Mouse (Mus musculus) forebrain, embryonic 16.5 days (tissue): Measurements from ENCODE around the gene Pxt1. TPM values are rescaled to one million over a fixed set of nuclear protein-coding genes. Genes with fewer than 3 reads are reported as not detected.

Experiments
- ATAC-seq: fragments of 200-750 bp; cut with Nextera tagmentation; 2 replicates; pipeline ENCODE4 v1.8.0; 2017; ENCODE audit warnings: mild to moderate bottlenecking, moderate library complexity
- H3K27ac ChIP-seq: fragments of 300-500 bp; sonication (generic); 2 replicates; pipeline ENCODE4 v1.5.1; 2014; ENCODE audit warnings: low read length, control low read depth
- H3K27me3 ChIP-seq: fragments of 300-500 bp; sonication (generic); replicated peaks from 2 replicates; pipeline ENCODE4 v1.6.1; 2014; ENCODE audit warnings: low read length; ENCODE audit not compliant: control insufficient read depth, insufficient read depth
- H3K36me3 ChIP-seq: fragments of 300-500 bp; sonication (generic); 2 replicates; pipeline ENCODE4 v1.6.1; 2014; ENCODE audit not compliant: control insufficient read depth, insufficient read depth
- H3K4me1 ChIP-seq: fragments of 300-500 bp; sonication (generic); replicated peaks from 2 replicates; pipeline ENCODE4 v1.6.1; 2014; ENCODE audit warnings: low read length; ENCODE audit not compliant: control insufficient read depth, insufficient read depth
- H3K4me2 ChIP-seq: fragments of 300-500 bp; sonication (generic); 2 replicates; pipeline ENCODE4 v1.6.1; 2014; ENCODE audit warnings: mild to moderate bottlenecking, low read length, control low read depth
- H3K4me3 ChIP-seq: fragments of 300-500 bp; sonication (generic); replicated peaks from 2 replicates; pipeline ENCODE4 v1.5.1; 2014; ENCODE audit warnings: mild to moderate bottlenecking, low read length, control low read depth
- H3K9ac ChIP-seq: fragments of 300-500 bp; sonication (generic); replicated peaks from 2 replicates; pipeline ENCODE4 v1.6.1; 2014; ENCODE audit warnings: low read depth, low read length, control low read depth
- H3K9me3 ChIP-seq: fragments of 300-500 bp; sonication (generic); 2 replicates; pipeline ENCODE4 v1.6.1; 2016; ENCODE audit warnings: low read length; ENCODE audit not compliant: control insufficient read depth
- WGBS: fragments of 180-500 bp; shearing (Covaris S2); extraction: QIAGEN DNeasy Blood & Tissue Kit; methylation state at CpG from one replicate; pipeline ENCODE4 v1.1.7; 2014; 5-methylcytosine and 5-hydroxymethylcytosine counted together
- polyA plus RNA-seq: library from polyadenylated mRNA; unstranded; fragments of >200 nt; fragmentation: Nextera tagmentation; extraction: Ambion mirVana; gene quantifications from 2 replicates; pipeline ENCODE4 v1.2.1, GENCODE M21; 2015

Pxt1 gene
- polyA plus RNA-seq, 1 experiment from 2014 or later: not detected

- peak within 1 kb of the TSS; percentile 78 for H3K4me2 ChIP-seq
- H3K27me3 ChIP-seq: no peaks in the 10 kb centered on the region
- H3K9ac ChIP-seq: peak within 1 kb of the TSS; percentile 93
- ATAC-seq: peak; percentile 91
- peak within 1 kb of the TSS; percentile 81 for H3K4me3 ChIP-seq
- H3K9me3 ChIP-seq: no peaks in the 10 kb centered on the region
- no peaks in the 10 kb centered on the region for H3K36me3 ChIP-seq
- peaks cover 19% of the 10 kb centered on the region for H3K4me1 ChIP-seq
- H3K27ac ChIP-seq: peak within 1 kb of the TSS; percentile 97
- under 1% methylated on average over 70 of the region's 80 CpGs for WGBS
Measured at GRCm38 (mm10) chr17:28951831-28952799, 8.5 kb upstream of the Pxt1 start, which contains the start of gene Kctd20. Gene Kctd20, plus strand, starts transcription at chr17:28951950.

- H3K9me3 ChIP-seq: no peaks in the 10 kb centered on the region
- H3K4me2 ChIP-seq: no peak overlapping the region
- no peak overlapping the region for H3K9ac ChIP-seq
- H3K27me3 ChIP-seq: no peaks in the 10 kb centered on the region
- no peaks in the 10 kb centered on the region for H3K36me3 ChIP-seq
- no peak overlapping the region for H3K27ac ChIP-seq
- no peak for ATAC-seq
- H3K4me1 ChIP-seq: peaks cover 19% of the 10 kb centered on the region
- H3K4me3 ChIP-seq: no peak overlapping the region
- WGBS: 79% methylated on average over 4 of the region's 4 CpGs
Measured at GRCm38 (mm10) chr17:28950751-28951150, 7.1 kb upstream of the Pxt1 start.

GRCm38 (mm10) chr17:28948661-28949060, 5.0 kb upstream of the Pxt1 start:
- no peak overlapping the region for H3K9ac ChIP-seq
- ATAC-seq: no peak

GRCm38 (mm10) chr17:28947011-28947939, 3.6 kb upstream of the Pxt1 start:
- H3K4me1 ChIP-seq: peaks cover 5% of the 10 kb centered on the region
- WGBS: 88% methylated on average over 19 of the region's 19 CpGs
- H3K27me3 ChIP-seq: no peaks in the 10 kb centered on the region

More at GRCm38 (mm10) chr17:28948661-28949060, 5.0 kb upstream of the Pxt1 start:
- Histone ChIP-seq H3K27me3 (no peaks in the 10 kb centered on the region), H3K27ac (no peak overlapping the region), H3K4me2 (no peak overlapping the region), H3K4me1 (peaks cover 11% of the 10 kb centered on the region), H3K36me3 (no peaks in the 10 kb centered on the region), H3K9me3 (no peaks in the 10 kb centered on the region), H3K4me3 (no peak overlapping the region)
- 70% methylated on average over 4 of the region's 4 CpGs for WGBS

GRCm38 (mm10) chr17:28944481-28944880, 841 bp upstream of the Pxt1 start:
- no peak overlapping the region for H3K4me3 ChIP-seq
- no peaks in the 10 kb centered on the region for H3K4me1 ChIP-seq
- H3K4me2 ChIP-seq: no peak overlapping the region
- H3K27ac ChIP-seq: no peak overlapping the region
- no peaks in the 10 kb centered on the region for H3K27me3 ChIP-seq
- WGBS: 91% methylated on average over 7 of the region's 7 CpGs
- H3K36me3 ChIP-seq: no peaks in the 10 kb centered on the region
- no peaks in the 10 kb centered on the region for H3K9me3 ChIP-seq
- no peak overlapping the region for H3K9ac ChIP-seq
- ATAC-seq: no peak

More at GRCm38 (mm10) chr17:28947011-28947939, 3.6 kb upstream of the Pxt1 start:
- no peaks in the 10 kb centered on the region for H3K9me3 ChIP-seq
- no peak overlapping the region for H3K9ac ChIP-seq
- H3K4me2 ChIP-seq: no peak overlapping the region
- no peak overlapping the region for H3K4me3 ChIP-seq
- ATAC-seq: no peak
- no peak overlapping the region for H3K27ac ChIP-seq
- no peaks in the 10 kb centered on the region for H3K36me3 ChIP-seq

GRCm38 (mm10) chr17:28942101-28942500, 1.5 kb downstream of the Pxt1 start:
- H3K27me3 ChIP-seq: no peaks in the 10 kb centered on the region
- H3K9me3 ChIP-seq: no peaks in the 10 kb centered on the region
- WGBS: 81% methylated on average over 10 of the region's 11 CpGs
- no peak overlapping the region for H3K27ac ChIP-seq
- ATAC-seq: no peak
- H3K4me1 ChIP-seq: no peaks in the 10 kb centered on the region
- H3K4me3 ChIP-seq: no peak overlapping the region
- H3K4me2 ChIP-seq: no peak overlapping the region
- no peaks in the 10 kb centered on the region for H3K36me3 ChIP-seq
- H3K9ac ChIP-seq: no peak overlapping the region

- Histone ChIP-seq H3K4me1 (no peaks in the 10 kb centered on the region), H3K27ac (no peak overlapping the region), H3K4me3 (no peak overlapping the region), H3K27me3 (no peaks in the 10 kb centered on the region), H3K9ac (no peak overlapping the region), H3K9me3 (no peaks in the 10 kb centered on the region), H3K4me2 (no peak overlapping the region), H3K36me3 (no peaks in the 10 kb centered on the region)
- ATAC-seq: no peak
- WGBS: 87% methylated on average over 25 of the region's 25 CpGs
Measured at GRCm38 (mm10) chr17:28940776-28941555, 2.7 kb downstream of the Pxt1 start.

GRCm38 (mm10) chr17:28936622-28937345, 6.9 kb downstream of the Pxt1 start:
- H3K9ac ChIP-seq: no peak overlapping the region
- H3K36me3 ChIP-seq: no peaks in the 10 kb centered on the region
- no peak overlapping the region for H3K27ac ChIP-seq
- H3K4me2 ChIP-seq: no peak overlapping the region
- no peaks in the 10 kb centered on the region for H3K4me1 ChIP-seq
- WGBS: 80% methylated on average over 10 of the region's 10 CpGs
- no peaks in the 10 kb centered on the region for H3K9me3 ChIP-seq
- no peak overlapping the region for H3K4me3 ChIP-seq
- ATAC-seq: no peak
- no peaks in the 10 kb centered on the region for H3K27me3 ChIP-seq
